Mouse (Mus musculus): ENCODE data around the gene Tpst2.
A peak's percentile ranks its signal among the peaks of the same experiment; 100 is the strongest.
"Not testable (repeated sequence)": the region's sequence is repeated elsewhere in the genome, so short reads cannot be mapped to it uniquely, and the experiment has no call there.

Tpst2 gene

GRCm38 (mm10) chr5:112297257-112297656 lies 20.8 kb downstream of the Tpst2 start:
- peak; percentile 62 for DNase-seq (ENCODE audit: low read depth, low spot score)

- no peak for DNase-seq (ENCODE audit: low read depth, low spot score)
Observed at GRCm38 (mm10) chr5:112298226-112298988, 21.9 kb downstream of the Tpst2 start.

GRCm38 (mm10) chr5:112299399-112299798 lies 22.9 kb downstream of the Tpst2 start:
- DNase-seq (ENCODE audit: low read depth, low spot score): no peak

GRCm38 (mm10) chr5:112300112-112300511 lies 23.6 kb downstream of the Tpst2 start:
- no peak for DNase-seq (ENCODE audit: low read depth, low spot score)

GRCm38 (mm10) chr5:112300721-112301308 lies 24.3 kb downstream of the Tpst2 start:
- peak; percentile 80 for DNase-seq (ENCODE audit: low read depth, low spot score)

- no peak for DNase-seq (ENCODE audit: low read depth, low spot score)
Observed at GRCm38 (mm10) chr5:112301694-112302093, 25.2 kb downstream of the Tpst2 start.

GRCm38 (mm10) chr5:112302310-112302709 lies 25.8 kb downstream of the Tpst2 start:
- no peak for DNase-seq (ENCODE audit: low read depth, low spot score)

GRCm38 (mm10) chr5:112305842-112306241 lies 29.4 kb downstream of the Tpst2 start:
- no peak for DNase-seq (ENCODE audit: low read depth, low spot score)

- peak; percentile 46 for DNase-seq (ENCODE audit: low read depth, low spot score)
Observed at GRCm38 (mm10) chr5:112313222-112313885, 36.9 kb downstream of the Tpst2 start.

GRCm38 (mm10) chr5:112316468-112316867 lies 40.0 kb downstream of the Tpst2 start:
- DNase-seq (ENCODE audit: low read depth, low spot score): no peak

- DNase-seq (ENCODE audit: low read depth, low spot score): no peak
Observed at GRCm38 (mm10) chr5:112317328-112317727, 40.8 kb downstream of the Tpst2 start.

GRCm38 (mm10) chr5:112319343-112319742 lies 42.9 kb downstream of the Tpst2 start:
- DNase-seq (ENCODE audit: low read depth, low spot score): not testable (repeated sequence)

GRCm38 (mm10) chr5:112320379-112320778 lies 43.9 kb downstream of the Tpst2 start:
- DNase-seq (ENCODE audit: low read depth, low spot score): no peak

GRCm38 (mm10) chr5:112320936-112321335 lies 44.4 kb downstream of the Tpst2 start:
- peak; percentile 97 for DNase-seq (ENCODE audit: low read depth, low spot score)

- no peak for DNase-seq (ENCODE audit: low read depth, low spot score)
Observed at GRCm38 (mm10) chr5:112321376-112321775, 44.9 kb downstream of the Tpst2 start.

- no peak for DNase-seq (ENCODE audit: low read depth, low spot score)
Observed at GRCm38 (mm10) chr5:112323246-112323645, 46.8 kb downstream of the Tpst2 start.

- DNase-seq (ENCODE audit: low read depth, low spot score): peak; percentile 41
Observed at GRCm38 (mm10) chr5:112324637-112325545, 48.4 kb downstream of the Tpst2 start.

GRCm38 (mm10) chr5:112325546-112326445 lies 49.3 kb downstream of the Tpst2 start, which contains the start of gene Tfip11:
Gene Tfip11, plus strand, starts transcription at chr5:112326358.
- peak; percentile 98 for DNase-seq (ENCODE audit: low read depth, low spot score)

- no peak for DNase-seq (ENCODE audit: low read depth, low spot score)
Observed at GRCm38 (mm10) chr5:112326446-112327009, 50.0 kb downstream of the Tpst2 start.

- DNase-seq (ENCODE audit: low read depth, low spot score): no peak
Observed at GRCm38 (mm10) chr5:112327854-112328253, 51.4 kb downstream of the Tpst2 start.
